Mouse (Mus musculus) thymus, adult 2 months (tissue): ENCODE results near the gene Zmiz1. TPM values are rescaled to one million over a fixed set of nuclear protein-coding genes. Genes with fewer than 3 reads are reported as not detected.

Source experiments
- DNase-seq: peaks from one replicate; pipeline ENCODE4 v3.0.0; 2021
- H3K27ac ChIP-seq: fragments of 200-500 bp; 2 replicates; pipeline ENCODE4 v1.5.1; 2012; ENCODE audit warnings: low read length, control low read depth; ENCODE audit not compliant: control insufficient read depth, insufficient read depth
- H3K27me3 ChIP-seq: fragments of 200-500 bp; 2 replicates; pipeline ENCODE4 v1.6.1; 2012; ENCODE audit warnings: mild to moderate bottlenecking, low read length, moderate library complexity, mixed read lengths; ENCODE audit not compliant: control insufficient read depth, insufficient read depth
- H3K36me3 ChIP-seq: fragments of 200-500 bp; 2 replicates; pipeline ENCODE4 v1.6.1; 2012; ENCODE audit warnings: mild to moderate bottlenecking, low read length, moderate library complexity; ENCODE audit not compliant: control insufficient read depth, insufficient read depth
- H3K4me1 ChIP-seq: fragments of 200-500 bp; replicated peaks from 2 replicates; pipeline ENCODE4 v1.6.1; 2012; ENCODE audit warnings: low read length; ENCODE audit not compliant: control insufficient read depth, insufficient read depth
- H3K4me3 ChIP-seq: fragments of 200-500 bp; 2 replicates; pipeline ENCODE4 v1.5.1; 2012; ENCODE audit warnings: mild to moderate bottlenecking, low read length, control low read depth, moderate library complexity; ENCODE audit not compliant: control insufficient read depth, insufficient read depth
- CTCF ChIP-seq: fragments of 200-500 bp; IDR thresholded peaks from 2 replicates; pipeline ENCODE4 v1.5.1; 2012; ENCODE audit warnings: mild to moderate bottlenecking, control low read depth, low read length, moderate library complexity, borderline replicate concordance; ENCODE audit not compliant: control insufficient read depth, poor library complexity, insufficient read depth; ENCODE audit errors: extremely low read depth
- POLR2A ChIP-seq: fragments of 200-500 bp; IDR thresholded peaks from 2 replicates; pipeline ENCODE4 v1.6.1; 2012; ENCODE audit warnings: mild to moderate bottlenecking, low read length, control low read depth, moderate library complexity; ENCODE audit not compliant: control insufficient read depth, poor library complexity, insufficient read depth; ENCODE audit errors: extremely low read depth
- WGBS: fragments of 180-500 bp; shearing (Covaris S2); methylation state at CpG from one replicate; pipeline ENCODE4 v1.1.7; 2018; 5-methylcytosine and 5-hydroxymethylcytosine counted together
- polyA plus RNA-seq: library from polyadenylated mRNA; depleted of rRNA; stranded (reverse); fragments of >200 nt; gene quantifications from 2 replicates; pipeline ENCODE4 v1.2.3, GENCODE M21; 2012

Zmiz1 gene
- polyA plus RNA-seq, 1 experiment = 58.9 TPM

DNA sequence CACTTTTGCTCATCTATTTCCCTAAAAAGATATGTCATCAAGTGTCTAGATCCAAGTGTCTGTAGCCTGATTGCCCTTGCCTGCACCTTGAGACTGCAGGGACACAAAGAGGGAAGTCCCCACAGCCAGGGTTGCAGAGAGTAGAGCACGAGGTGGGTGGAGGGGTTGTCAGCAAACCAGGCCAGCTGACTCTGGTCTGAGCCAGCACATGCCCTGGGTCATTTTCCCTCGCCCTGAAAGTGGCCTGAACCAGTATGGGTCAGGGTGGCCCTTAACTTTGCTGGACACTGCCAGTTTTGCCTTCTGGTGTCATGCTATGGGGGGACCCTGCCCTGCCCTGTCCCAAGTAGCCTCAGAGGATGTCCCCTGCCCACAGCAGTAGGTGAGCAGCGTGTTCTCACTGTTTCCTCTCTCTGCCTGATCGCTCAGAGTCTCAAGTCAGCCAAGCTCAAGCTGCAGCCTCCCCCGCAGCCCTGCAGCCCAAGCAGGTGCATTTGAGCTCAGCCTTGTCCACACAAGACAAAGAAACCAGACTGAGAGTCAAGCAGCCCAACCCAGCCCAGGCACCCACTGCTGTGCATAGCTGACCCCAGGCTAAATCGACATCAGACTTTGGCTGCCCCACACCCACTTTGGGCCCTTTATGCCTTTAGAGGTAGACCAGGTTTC, 14.1 kb downstream of the Zmiz1 start:
- Histone ChIP-seq H3K27ac (peak overlapping the region; percentile 51), H3K4me1 (peaks cover 83% of the 10 kb centered on the region), H3K4me3 (no peak overlapping the region), H3K36me3 (no peaks in the 10 kb centered on the region), H3K27me3 (no peaks in the 10 kb centered on the region)
- WGBS = 14% methylated on average over 6 of the region's 6 CpGs
- DNase-seq = peak; percentile 66
- no peak for TF ChIP-seq POLR2A
- TF ChIP-seq CTCF = 0 out of 2 replicates have a peak, but pooled peaks have one; percentile 25

GRCm38 (mm10) chr14:25474017-25474416, 15.0 kb downstream of the Zmiz1 start:
- Histone ChIP-seq H3K4me3 (no peak overlapping the region), H3K27ac (no peak overlapping the region), H3K4me1 (peaks cover 81% of the 10 kb centered on the region), H3K27me3 (no peaks in the 10 kb centered on the region), H3K36me3 (no peaks in the 10 kb centered on the region)
- DNase-seq = no peak
- 70% methylated on average over 5 of the region's 5 CpGs for WGBS
- no peak for TF ChIP-seq POLR2A
- no peak for TF ChIP-seq CTCF

GRCm38 (mm10) chr14:25474732-25475131, 15.7 kb downstream of the Zmiz1 start:
- H3K36me3 ChIP-seq = no peaks in the 10 kb centered on the region
- no peak overlapping the region for H3K4me3 ChIP-seq
- peak overlapping the region; percentile 13; the same call in 1 of the 2 replicates for H3K27ac ChIP-seq
- 14% methylated on average over 6 of the region's 6 CpGs for WGBS
- peaks cover 86% of the 10 kb centered on the region for H3K4me1 ChIP-seq
- peak; percentile 36 for DNase-seq
- TF ChIP-seq POLR2A = no peak
- no peak for TF ChIP-seq CTCF
- H3K27me3 ChIP-seq = no peaks in the 10 kb centered on the region

- H3K4me1 ChIP-seq = peaks cover 87% of the 10 kb centered on the region
- H3K4me3 ChIP-seq = no peak overlapping the region
These were observed 17.1 kb downstream of the Zmiz1 start for GRCm38 (mm10) chr14:25476048-25476447.

GRCm38 (mm10) chr14:25476453-25476852, 17.5 kb downstream of the Zmiz1 start:
- 68% methylated on average over 3 of the region's 3 CpGs for WGBS
- Histone ChIP-seq H3K27ac (no peak overlapping the region; the same call in 1 of the 2 replicates), H3K36me3 (no peaks in the 10 kb centered on the region), H3K4me3 (no peak overlapping the region), H3K4me1 (peaks cover 87% of the 10 kb centered on the region), H3K27me3 (no peaks in the 10 kb centered on the region)
- TF ChIP-seq CTCF (no peak), POLR2A (no peak)
- DNase-seq = no peak

More at GRCm38 (mm10) chr14:25476048-25476447, 17.1 kb downstream of the Zmiz1 start:
- peak; percentile 19 for DNase-seq
- Histone ChIP-seq H3K27me3 (no peaks in the 10 kb centered on the region), H3K36me3 (no peaks in the 10 kb centered on the region), H3K27ac (peak overlapping the region; percentile 13; the same call in 1 of the 2 replicates)
- TF ChIP-seq POLR2A = peak; percentile 21; the same call in 1 of the 2 replicates
- TF ChIP-seq CTCF = no peak
- WGBS = 13% methylated on average over 9 of the region's 9 CpGs

- WGBS = 90% methylated on average over 7 of the region's 7 CpGs
These were observed 18.3 kb downstream of the Zmiz1 start for GRCm38 (mm10) chr14:25477268-25477667.

GRCm38 (mm10) chr14:25478257-25478656, 19.3 kb downstream of the Zmiz1 start:
- Histone ChIP-seq H3K36me3 (no peaks in the 10 kb centered on the region), H3K4me1 (peaks cover 78% of the 10 kb centered on the region), H3K4me3 (no peak overlapping the region), H3K27ac (no peak overlapping the region), H3K27me3 (no peaks in the 10 kb centered on the region)
- 46% methylated on average over 5 of the region's 5 CpGs for WGBS
- TF ChIP-seq CTCF (no peak), POLR2A (no peak)
- no peak for DNase-seq

More at GRCm38 (mm10) chr14:25477268-25477667, 18.3 kb downstream of the Zmiz1 start:
- Histone ChIP-seq H3K27ac (no peak overlapping the region), H3K36me3 (no peaks in the 10 kb centered on the region), H3K4me3 (no peak overlapping the region), H3K27me3 (no peaks in the 10 kb centered on the region), H3K4me1 (peaks cover 86% of the 10 kb centered on the region)
- no peak for TF ChIP-seq CTCF
- no peak for TF ChIP-seq POLR2A
- no peak for DNase-seq

DNA sequence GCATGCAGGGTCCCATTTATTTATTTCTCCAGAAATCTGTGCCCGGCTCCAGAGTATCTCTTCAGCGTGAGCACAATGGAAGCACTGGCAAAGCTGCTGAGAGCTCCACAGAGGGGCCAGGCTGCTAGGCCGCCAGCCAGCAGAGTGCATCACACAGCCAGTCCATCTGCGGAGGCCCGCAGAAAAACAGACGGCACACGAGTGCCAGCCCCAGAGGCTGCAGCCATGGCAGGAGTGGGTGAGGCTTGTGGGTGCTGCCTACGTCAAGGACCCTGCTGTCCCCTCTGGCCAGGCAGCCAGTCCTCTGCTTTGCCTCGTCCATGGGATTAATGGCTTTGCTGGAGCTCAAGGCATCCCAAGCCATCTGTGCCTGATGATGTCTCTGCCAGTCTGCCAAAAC, 19.8 kb downstream of the Zmiz1 start:
- Histone ChIP-seq H3K27ac (no peak overlapping the region), H3K4me1 (peaks cover 75% of the 10 kb centered on the region), H3K36me3 (no peaks in the 10 kb centered on the region), H3K27me3 (no peaks in the 10 kb centered on the region), H3K4me3 (no peak overlapping the region)
- DNase-seq = no peak
- 95% methylated on average over 9 of the region's 9 CpGs for WGBS
- TF ChIP-seq POLR2A (no peak), CTCF (no peak)
